Mouse (Mus musculus): ENCODE measurements at regions not wholly inside any gene's neighbourhood (a gene's known extent, or its start where the extent isn't known, plus 50 kb on each side); places are given as distances from the start of the nearest gene placed in this dataset.

DNA sequence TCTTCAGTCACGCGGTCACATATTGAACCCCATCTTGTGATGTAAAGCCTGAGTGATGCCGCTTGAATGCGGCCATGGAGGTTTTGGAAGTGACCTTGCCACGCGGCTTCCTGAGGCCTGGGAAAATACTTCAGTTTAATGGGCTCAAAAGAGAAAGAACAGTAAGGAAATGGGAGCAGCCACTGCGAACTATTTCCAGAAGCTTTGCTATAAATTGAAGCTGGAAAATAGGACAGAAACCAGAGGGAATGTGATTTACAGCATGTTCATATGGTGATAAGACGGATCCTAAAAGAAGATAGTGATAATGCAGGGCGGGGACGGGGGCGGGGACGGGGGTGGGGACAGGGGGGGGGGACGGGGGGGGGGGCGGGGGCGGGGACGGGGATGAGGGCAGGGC, 52.7 kb upstream of the Trpc4 start:
- DNase-seq, result no peak

- no peak for DNase-seq
Observed at GRCm38 (mm10) chr3:54083634-54084033, 72.2 kb upstream of the Trpc4 start.

DNA sequence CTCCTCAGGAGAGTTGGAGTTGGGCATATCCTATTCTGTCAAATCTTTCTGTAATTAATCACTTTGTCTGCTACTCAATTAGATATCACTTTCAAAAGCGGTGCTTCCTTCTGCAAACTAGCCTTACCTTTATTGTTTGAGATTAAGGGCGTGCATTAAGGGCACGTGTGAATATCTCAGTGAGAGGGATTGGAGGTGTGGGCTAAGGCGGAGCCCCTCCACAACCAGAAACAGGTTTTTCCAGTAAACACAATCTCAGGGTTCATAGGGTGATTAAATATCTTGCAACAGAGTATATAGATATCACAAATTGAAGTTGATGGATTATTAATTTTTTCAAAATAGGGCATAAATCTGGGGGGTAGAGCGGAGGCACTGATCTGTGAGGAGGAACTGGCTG, 79.4 kb upstream of the Trpc4 start:
- no peak for DNase-seq

GRCm38 (mm10) chr3:54060653-54061052, 95.2 kb upstream of the Trpc4 start:
- DNase-seq, result no peak

GRCm38 (mm10) chr3:54054376-54054775, 101.5 kb upstream of the Trpc4 start:
- no peak for DNase-seq

- DNase-seq, result no peak
Observed at GRCm38 (mm10) chr3:54049370-54049769, 106.5 kb upstream of the Trpc4 start.

- no peak for DNase-seq
Observed at GRCm38 (mm10) chr3:54048091-54048670, 107.7 kb upstream of the Trpc4 start.

DNA sequence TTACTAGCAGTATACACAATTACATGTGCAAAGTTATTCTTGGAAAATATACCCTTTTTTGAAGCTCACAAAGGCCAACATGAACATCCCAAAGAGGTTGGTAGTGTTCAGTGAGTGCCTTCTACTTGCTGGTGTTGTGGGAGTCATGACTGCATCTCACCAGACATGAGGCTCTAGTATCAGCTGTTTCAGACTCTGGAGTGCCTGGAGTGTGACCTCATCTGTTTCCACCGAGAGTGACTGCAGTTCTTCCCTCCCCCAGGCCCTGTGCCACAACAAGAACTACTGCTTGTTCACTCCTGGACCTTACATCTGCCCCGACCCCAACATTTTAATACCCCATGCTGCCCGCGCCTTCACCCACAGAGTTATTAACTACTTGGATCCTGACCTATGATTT, 128.5 kb upstream of the Trpc4 start:
- no peak for DNase-seq

GRCm38 (mm10) chr3:54020196-54020595, 135.6 kb upstream of the Trpc4 start:
- DNase-seq, result no peak

GRCm38 (mm10) chr3:54017943-54018649, 137.7 kb upstream of the Trpc4 start:
- DNase-seq, result no peak

- no peak for DNase-seq
Observed at GRCm38 (mm10) chr3:54016877-54017276, 139.0 kb upstream of the Trpc4 start.

DNA sequence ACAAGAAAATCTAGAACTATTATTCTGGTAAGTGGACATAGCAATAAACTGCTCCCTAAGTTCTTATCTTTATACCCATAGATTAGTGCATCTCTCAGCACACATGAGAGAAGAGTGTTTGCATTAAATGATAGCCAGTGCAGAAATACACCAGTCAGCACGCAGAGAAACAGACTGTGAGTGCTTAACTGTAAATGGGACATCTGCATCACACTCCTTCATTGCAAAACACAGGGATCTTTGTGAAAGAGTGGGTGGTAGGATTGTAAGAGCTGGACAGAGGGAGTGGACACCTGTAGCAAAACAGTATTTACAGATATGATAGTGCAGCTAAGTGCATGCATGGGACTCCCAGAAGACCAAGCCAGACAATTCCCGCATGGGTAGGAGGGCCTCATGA, 144.8 kb upstream of the Trpc4 start:
- no peak for DNase-seq

DNA sequence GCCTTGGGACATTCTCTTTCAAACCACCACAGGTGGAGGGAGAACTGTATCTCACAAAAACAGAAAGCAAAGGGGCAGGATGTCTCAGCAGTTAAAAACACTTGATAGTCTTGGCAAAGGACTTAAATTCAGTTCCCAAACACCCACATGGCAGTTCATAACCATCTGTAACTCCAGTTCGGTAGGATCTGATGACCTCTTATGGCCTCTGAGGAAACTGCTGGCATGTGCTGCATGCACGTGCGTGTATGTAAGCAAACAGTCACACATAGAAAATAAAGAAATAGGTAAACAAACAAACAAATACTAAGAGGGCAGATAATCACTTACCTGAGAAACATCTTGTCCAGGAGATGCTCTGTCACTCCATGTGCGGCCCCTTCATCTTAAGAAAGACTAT, 129.4 kb upstream of the Ufm1 start:
- DNase-seq, result no peak

GRCm38 (mm10) chr3:53988796-53989195, 125.2 kb upstream of the Ufm1 start:
- DNase-seq, result no peak

GRCm38 (mm10) chr3:53988256-53988655, 124.6 kb upstream of the Ufm1 start:
- DNase-seq, result peak; percentile 45

DNA sequence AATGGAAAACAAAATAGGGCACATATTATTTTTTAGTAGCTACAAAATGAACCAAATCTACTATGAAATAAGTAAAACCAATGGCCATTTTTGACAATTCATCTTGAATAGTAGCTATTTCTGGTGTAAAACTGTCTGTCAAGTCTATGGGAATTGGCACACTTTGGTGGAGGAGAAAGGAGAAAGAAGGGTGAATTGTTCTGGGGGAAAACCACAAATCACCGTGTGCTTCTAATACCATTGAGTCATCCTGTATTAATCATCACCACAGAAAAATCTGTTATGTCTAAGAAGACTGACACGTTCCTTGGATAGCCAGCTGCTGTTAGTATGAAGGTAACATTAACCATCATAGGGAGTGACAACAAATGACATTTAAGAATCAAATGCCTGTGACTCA, 123.7 kb upstream of the Ufm1 start:
- DNase-seq, result no peak

GRCm38 (mm10) chr3:53984743-53985550, 121.3 kb upstream of the Ufm1 start:
- no peak for DNase-seq

DNA sequence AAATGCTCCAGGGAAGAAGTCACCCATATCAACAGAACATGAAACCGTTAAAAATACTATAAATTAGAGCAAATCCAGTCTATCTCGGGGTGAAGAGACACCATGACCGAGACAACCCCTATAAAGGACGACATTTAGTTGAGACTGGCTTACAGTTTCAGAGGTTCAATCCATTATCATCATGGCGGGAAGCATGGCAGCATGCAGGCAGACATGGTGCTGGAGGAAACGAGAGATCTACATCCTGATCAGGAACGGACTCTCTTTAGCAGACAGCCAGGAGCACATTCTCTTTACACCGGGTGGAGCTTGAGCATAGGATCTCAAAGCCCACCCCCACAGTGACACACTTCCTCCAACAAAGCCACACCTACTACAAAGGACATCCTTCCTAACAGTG, 118.7 kb upstream of the Ufm1 start:
- no peak for DNase-seq

DNA sequence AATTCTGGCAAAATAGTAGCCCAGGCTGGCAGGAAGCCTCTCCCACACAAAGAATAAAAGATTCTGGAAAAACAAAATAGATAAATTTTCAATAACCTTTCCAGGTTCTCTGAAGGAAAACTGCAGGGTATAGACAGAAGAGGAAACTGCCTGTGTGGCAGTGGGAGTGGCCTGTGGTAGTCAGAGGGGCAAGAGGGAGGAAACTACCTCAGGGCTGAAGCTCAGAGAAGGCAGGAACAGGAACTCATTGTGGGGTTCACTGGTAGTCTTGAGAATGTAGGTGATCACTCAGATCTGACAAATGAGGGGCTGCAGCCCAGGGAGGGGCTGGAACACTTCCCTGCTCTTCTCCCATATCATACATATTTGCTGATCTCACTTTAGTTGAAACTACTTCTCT, 118.0 kb upstream of the Ufm1 start:
- no peak for DNase-seq

GRCm38 (mm10) chr3:53977379-53978080, 113.9 kb upstream of the Ufm1 start:
- DNase-seq, result no peak

DNA sequence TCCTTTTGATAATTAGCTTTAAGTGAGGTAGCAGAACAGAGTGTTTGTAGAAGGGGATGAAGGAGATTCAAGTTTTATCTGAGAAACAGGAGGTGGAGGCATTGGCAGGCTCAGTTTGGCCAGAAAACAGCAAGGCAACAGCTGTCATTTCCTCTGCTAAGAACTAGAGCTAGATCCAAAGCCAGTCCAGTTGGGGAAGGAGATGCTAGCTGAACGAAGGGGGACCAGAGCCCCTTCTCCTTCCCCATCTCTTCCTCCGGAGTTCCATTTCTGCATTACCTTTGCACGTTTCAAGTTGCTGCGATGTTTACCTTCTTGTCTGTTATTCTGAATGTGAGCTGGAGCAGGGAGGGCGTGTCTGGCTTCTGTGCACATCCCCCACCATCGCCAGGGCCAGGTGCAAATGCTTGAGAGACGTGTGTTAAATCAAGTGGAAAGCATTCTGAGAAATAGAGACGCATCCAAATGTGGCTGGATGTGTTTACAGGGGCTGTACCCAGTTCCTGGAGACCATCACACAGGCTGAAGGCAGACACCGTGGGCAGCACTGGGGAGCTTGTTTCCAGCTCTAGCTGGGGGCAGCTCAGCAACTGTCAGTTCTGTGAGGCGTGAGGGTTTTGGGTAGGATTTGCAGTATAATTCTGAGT, 111.4 kb upstream of the Ufm1 start:
- no peak for DNase-seq

DNA sequence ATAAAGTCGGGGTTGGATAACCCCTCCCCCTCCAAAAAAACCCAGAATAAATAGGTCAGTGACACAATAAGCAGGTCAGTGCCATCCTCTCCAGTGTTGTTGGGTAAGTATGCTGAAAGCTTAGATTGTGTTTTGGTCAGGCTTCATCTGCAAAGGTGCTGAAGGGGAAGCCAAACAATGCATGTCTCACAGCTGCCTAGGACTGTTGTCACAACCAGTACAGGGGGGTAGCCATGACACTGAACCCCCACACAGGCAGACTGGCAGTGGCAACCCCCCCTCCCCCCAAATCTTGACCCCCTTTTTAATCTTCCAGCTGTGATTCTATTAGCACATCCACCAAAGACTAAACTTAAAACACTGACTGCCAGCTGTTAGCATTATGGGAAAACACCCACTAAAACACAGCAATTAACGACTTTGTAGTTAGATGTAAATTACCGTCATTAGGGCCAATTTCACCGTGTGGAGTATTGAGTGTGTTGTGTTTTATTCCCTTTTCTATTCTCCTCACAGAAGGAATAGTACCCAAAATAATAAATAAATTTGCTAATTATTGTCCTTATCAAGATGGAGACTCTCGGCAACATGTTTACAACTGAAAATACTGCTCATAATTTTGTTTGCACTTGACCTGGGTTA, 105.5 kb upstream of the Ufm1 start:
- no peak for DNase-seq

DNA sequence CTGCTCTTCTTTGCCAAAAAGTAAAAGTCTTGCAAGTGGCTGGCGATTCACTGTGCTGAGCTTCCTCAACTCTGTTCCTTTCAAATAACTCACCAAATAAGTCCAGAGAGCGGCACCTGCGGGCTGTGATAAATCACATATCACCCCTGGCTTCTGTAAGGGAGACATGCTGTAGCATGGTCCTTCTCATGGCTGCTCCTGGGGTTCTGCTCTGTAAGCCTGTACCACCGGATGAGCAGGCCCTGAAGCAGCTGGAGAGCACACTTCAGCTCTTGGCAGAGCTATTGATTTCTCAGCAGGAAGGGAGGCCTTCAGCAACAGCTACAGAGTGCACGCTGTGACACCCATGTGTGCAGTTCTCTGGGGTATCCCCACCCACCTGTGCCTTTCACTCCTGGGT, 101.5 kb upstream of the Ufm1 start:
- DNase-seq, result no peak

Measured in cerebellum, adult 9-10 months (tissue).